Mouse (Mus musculus): Measurements from ENCODE around the gene Sec13. TPM values are rescaled to one million over a fixed set of nuclear protein-coding genes. Genes with fewer than 3 reads are reported as not detected.

Sec13 gene
- polyA plus RNA-seq, 1 experiment from 2014 or later, result 299 TPM

GRCm38 (mm10) chr6:113747284-113747683, 6.7 kb upstream of the Sec13 start:
- Histone ChIP-seq H3K9ac (ENCODE audit: low read length) (no peak overlapping the region), H3K9me3 (replicated peaks; ENCODE audit: control insufficient read depth, low read length) (no peaks in the 10 kb centered on the region), H3K4me2 (ENCODE audit: low read length) (no peak overlapping the region), H3K27ac (ENCODE audit: low read depth, low read length) (no peak overlapping the region), H3K4me3 (ENCODE audit: low read depth, low read length) (no peak overlapping the region), H3K4me1 (ENCODE audit: control insufficient read depth, insufficient read depth, low read length) (no peaks in the 10 kb centered on the region), H3K36me3 (ENCODE audit: control insufficient read depth, insufficient read depth, low read length) (peaks cover 19% of the 10 kb centered on the region), H3K27me3 (replicated peaks; ENCODE audit: control insufficient read depth, insufficient read depth, low read length) (no peaks in the 10 kb centered on the region; the same call in 1 of the 2 replicates)
- DNase-seq (ENCODE audit: low spot score) (no peak), ATAC-seq (no peak)
- 90% methylated on average over 14 of the region's 14 CpGs for WGBS

DNA sequence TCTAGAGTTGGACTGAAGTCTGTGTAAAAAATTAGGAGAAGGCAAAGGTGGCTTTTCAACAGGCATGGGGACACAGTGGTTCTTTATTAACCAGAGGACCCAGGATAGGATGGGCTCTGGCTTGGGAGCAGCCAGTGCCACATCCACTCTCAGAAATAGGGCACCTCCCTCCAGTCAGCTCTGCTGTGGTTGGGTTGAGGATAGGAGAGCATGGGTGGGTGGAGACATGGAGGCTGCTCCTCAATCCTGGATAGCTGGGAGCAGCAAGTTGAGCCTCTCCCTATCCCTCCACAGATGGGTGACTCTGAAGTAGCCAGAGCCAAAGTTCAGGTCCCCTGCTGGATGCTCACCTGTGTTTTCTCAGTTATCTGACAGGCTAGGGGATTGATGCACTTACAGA, 4.6 kb upstream of the Sec13 start:
- Histone ChIP-seq H3K4me3 (ENCODE audit: low read depth, low read length) (no peak overlapping the region), H3K36me3 (ENCODE audit: control insufficient read depth, insufficient read depth, low read length) (peaks cover 9% of the 10 kb centered on the region; the same call in 1 of the 2 replicates), H3K9ac (ENCODE audit: low read length) (no peak overlapping the region), H3K4me2 (ENCODE audit: low read length) (no peak overlapping the region), H3K27ac (ENCODE audit: low read depth, low read length) (no peak overlapping the region), H3K9me3 (replicated peaks; ENCODE audit: control insufficient read depth, low read length) (no peaks in the 10 kb centered on the region), H3K27me3 (replicated peaks; ENCODE audit: control insufficient read depth, insufficient read depth, low read length) (no peaks in the 10 kb centered on the region; the same call in 1 of the 2 replicates), H3K4me1 (ENCODE audit: control insufficient read depth, insufficient read depth, low read length) (no peaks in the 10 kb centered on the region)
- ATAC-seq (no peak), DNase-seq (ENCODE audit: low spot score) (no peak)

GRCm38 (mm10) chr6:113743111-113743510, 2.6 kb upstream of the Sec13 start:
- 47% methylated on average over 1 of the region's 1 CpGs for WGBS
- Histone ChIP-seq H3K4me2 (ENCODE audit: low read length) (no peak overlapping the region), H3K9ac (ENCODE audit: low read length) (no peak overlapping the region), H3K27ac (ENCODE audit: low read depth, low read length) (no peak overlapping the region), H3K4me3 (ENCODE audit: low read depth, low read length) (no peak overlapping the region), H3K36me3 (ENCODE audit: control insufficient read depth, insufficient read depth, low read length) (peaks cover 7% of the 10 kb centered on the region; the same call in 1 of the 2 replicates), H3K9me3 (replicated peaks; ENCODE audit: control insufficient read depth, low read length) (no peaks in the 10 kb centered on the region), H3K27me3 (replicated peaks; ENCODE audit: control insufficient read depth, insufficient read depth, low read length) (no peaks in the 10 kb centered on the region), H3K4me1 (ENCODE audit: control insufficient read depth, insufficient read depth, low read length) (peaks cover 6% of the 10 kb centered on the region)
- ATAC-seq (no peak), DNase-seq (ENCODE audit: low spot score) (no peak)

DNA sequence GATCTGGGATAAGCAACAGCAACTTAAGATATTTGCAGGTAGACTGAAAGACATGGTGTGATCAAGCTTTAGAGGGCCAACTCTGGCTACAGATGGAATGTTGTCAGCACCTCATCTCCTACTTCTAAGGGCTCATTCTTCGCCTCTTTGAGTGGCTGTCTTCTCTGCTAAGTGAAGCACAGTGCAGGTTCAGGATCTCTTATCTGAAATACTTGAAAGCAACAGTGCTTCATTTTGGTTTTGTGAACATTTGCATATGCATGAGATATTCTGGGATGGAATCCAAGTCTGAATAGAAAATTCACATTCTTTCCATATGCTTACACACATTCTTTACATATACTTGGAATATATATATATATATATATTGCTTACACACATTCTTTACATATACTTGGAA, 1.8 kb upstream of the Sec13 start:
- WGBS, result 76% methylated on average over 1 of the region's 1 CpGs

GRCm38 (mm10) chr6:113741425-113741824, 882 bp upstream of the Sec13 start:
- no peaks in the 10 kb centered on the region for H3K9me3 ChIP-seq (replicated peaks; ENCODE audit: control insufficient read depth, low read length)
- peaks cover 18% of the 10 kb centered on the region for H3K36me3 ChIP-seq (ENCODE audit: control insufficient read depth, insufficient read depth, low read length)
- H3K4me1 ChIP-seq (ENCODE audit: control insufficient read depth, insufficient read depth, low read length), result peaks cover 6% of the 10 kb centered on the region
- DNase-seq (ENCODE audit: low spot score) (no peak), ATAC-seq (no peak)
- H3K4me2 ChIP-seq (ENCODE audit: low read length), result no peak overlapping the region
- WGBS, result 62% methylated on average over 2 of the region's 2 CpGs
- H3K27ac ChIP-seq (ENCODE audit: low read depth, low read length), result no peak overlapping the region
- no peak overlapping the region for H3K4me3 ChIP-seq (ENCODE audit: low read depth, low read length)
- no peaks in the 10 kb centered on the region for H3K27me3 ChIP-seq (replicated peaks; ENCODE audit: control insufficient read depth, insufficient read depth, low read length)
- no peak overlapping the region for H3K9ac ChIP-seq (ENCODE audit: low read length)

More for the DNA sequence above, 1.8 kb upstream of the Sec13 start:
- H3K27ac ChIP-seq (ENCODE audit: low read depth, low read length), result no peak overlapping the region
- no peaks in the 10 kb centered on the region for H3K9me3 ChIP-seq (replicated peaks; ENCODE audit: control insufficient read depth, low read length)
- H3K36me3 ChIP-seq (ENCODE audit: control insufficient read depth, insufficient read depth, low read length), result peaks cover 12% of the 10 kb centered on the region; the same call in 1 of the 2 replicates
- ATAC-seq (no peak), DNase-seq (ENCODE audit: low spot score) (peak; percentile 72)
- H3K27me3 ChIP-seq (replicated peaks; ENCODE audit: control insufficient read depth, insufficient read depth, low read length), result no peaks in the 10 kb centered on the region
- H3K9ac ChIP-seq (ENCODE audit: low read length), result no peak overlapping the region
- peaks cover 6% of the 10 kb centered on the region for H3K4me1 ChIP-seq (ENCODE audit: control insufficient read depth, insufficient read depth, low read length)
- H3K4me2 ChIP-seq (ENCODE audit: low read length), result no peak overlapping the region
- H3K4me3 ChIP-seq (ENCODE audit: low read depth, low read length), result no peak overlapping the region

GRCm38 (mm10) chr6:113737318-113738046, 3.1 kb downstream of the Sec13 start:
- peaks cover 6% of the 10 kb centered on the region for H3K4me1 ChIP-seq (ENCODE audit: control insufficient read depth, insufficient read depth, low read length)
- peaks cover 51% of the 10 kb centered on the region for H3K36me3 ChIP-seq (ENCODE audit: control insufficient read depth, insufficient read depth, low read length)
- ATAC-seq (no peak), DNase-seq (ENCODE audit: low spot score) (no peak)
- no peak overlapping the region for H3K4me2 ChIP-seq (ENCODE audit: low read length)
- no peak overlapping the region for H3K4me3 ChIP-seq (ENCODE audit: low read depth, low read length)
- no peak overlapping the region for H3K27ac ChIP-seq (ENCODE audit: low read depth, low read length)
- no peak overlapping the region for H3K9ac ChIP-seq (ENCODE audit: low read length)
- 90% methylated on average over 9 of the region's 9 CpGs for WGBS
- H3K9me3 ChIP-seq (replicated peaks; ENCODE audit: control insufficient read depth, low read length), result no peaks in the 10 kb centered on the region
- no peaks in the 10 kb centered on the region for H3K27me3 ChIP-seq (replicated peaks; ENCODE audit: control insufficient read depth, insufficient read depth, low read length)

- DNase-seq (ENCODE audit: low spot score), result no peak
- H3K9me3 ChIP-seq (replicated peaks; ENCODE audit: control insufficient read depth, low read length), result no peaks in the 10 kb centered on the region
Measured at GRCm38 (mm10) chr6:113731296-113731695, 9.2 kb downstream of the Sec13 start.

DNA sequence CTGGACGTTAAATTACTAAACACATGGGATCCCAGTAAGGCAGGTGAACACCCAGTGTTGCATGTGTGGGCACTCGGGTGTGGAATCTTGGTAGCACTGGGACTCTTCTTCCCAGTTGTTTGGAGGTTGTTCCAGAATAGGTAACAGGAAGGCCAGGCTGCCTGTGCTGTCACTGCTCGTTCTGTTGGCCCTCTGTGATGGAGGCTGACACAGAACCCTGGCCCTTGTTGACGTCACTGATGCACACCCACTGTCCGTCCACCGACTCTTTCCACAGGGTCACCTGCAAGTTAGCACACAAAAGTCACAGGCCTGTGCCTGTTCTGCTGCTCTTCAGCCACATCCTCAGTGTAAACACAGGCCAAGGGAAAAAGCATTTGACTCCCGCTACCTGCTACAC, 12.4 kb downstream of the Sec13 start:
- peaks cover 87% of the 10 kb centered on the region for H3K36me3 ChIP-seq (ENCODE audit: control insufficient read depth, insufficient read depth, low read length)
- DNase-seq (ENCODE audit: low spot score) (no peak), ATAC-seq (no peak)
- no peak overlapping the region for H3K4me2 ChIP-seq (ENCODE audit: low read length)
- H3K27me3 ChIP-seq (replicated peaks; ENCODE audit: control insufficient read depth, insufficient read depth, low read length), result no peaks in the 10 kb centered on the region
- no peak overlapping the region for H3K9ac ChIP-seq (ENCODE audit: low read length)
- no peak overlapping the region for H3K4me3 ChIP-seq (ENCODE audit: low read depth, low read length)
- no peak overlapping the region for H3K27ac ChIP-seq (ENCODE audit: low read depth, low read length)
- H3K9me3 ChIP-seq (replicated peaks; ENCODE audit: control insufficient read depth, low read length), result no peaks in the 10 kb centered on the region
- WGBS, result 93% methylated on average over 7 of the region's 7 CpGs
- H3K4me1 ChIP-seq (ENCODE audit: control insufficient read depth, insufficient read depth, low read length), result no peaks in the 10 kb centered on the region

More at GRCm38 (mm10) chr6:113731296-113731695, 9.2 kb downstream of the Sec13 start:
- Histone ChIP-seq H3K4me3 (ENCODE audit: low read depth, low read length) (no peak overlapping the region), H3K27me3 (replicated peaks; ENCODE audit: control insufficient read depth, insufficient read depth, low read length) (no peaks in the 10 kb centered on the region), H3K27ac (ENCODE audit: low read depth, low read length) (no peak overlapping the region), H3K9ac (ENCODE audit: low read length) (no peak overlapping the region), H3K4me1 (ENCODE audit: control insufficient read depth, insufficient read depth, low read length) (no peaks in the 10 kb centered on the region), H3K4me2 (ENCODE audit: low read length) (no peak overlapping the region), H3K36me3 (ENCODE audit: control insufficient read depth, insufficient read depth, low read length) (peaks cover 93% of the 10 kb centered on the region)
- 94% methylated on average over 3 of the region's 3 CpGs for WGBS
- ATAC-seq, result no peak

- Histone ChIP-seq H3K4me1 (ENCODE audit: control insufficient read depth, insufficient read depth, low read length) (no peaks in the 10 kb centered on the region), H3K27me3 (replicated peaks; ENCODE audit: control insufficient read depth, insufficient read depth, low read length) (no peaks in the 10 kb centered on the region), H3K9ac (ENCODE audit: low read length) (no peak overlapping the region), H3K4me3 (ENCODE audit: low read depth, low read length) (no peak overlapping the region), H3K9me3 (replicated peaks; ENCODE audit: control insufficient read depth, low read length) (no peaks in the 10 kb centered on the region), H3K27ac (ENCODE audit: low read depth, low read length) (no peak overlapping the region), H3K36me3 (ENCODE audit: control insufficient read depth, insufficient read depth, low read length) (peaks cover 65% of the 10 kb centered on the region), H3K4me2 (ENCODE audit: low read length) (no peak overlapping the region)
- 92% methylated on average over 4 of the region's 4 CpGs for WGBS
- ATAC-seq (no peak), DNase-seq (ENCODE audit: low spot score) (no peak)
Measured at GRCm38 (mm10) chr6:113721061-113721460, 19.5 kb downstream of the Sec13 start.

Data from forebrain, embryonic 14.5 days (tissue).